Mouse (Mus musculus) left cerebral cortex, adult 8-10 months (tissue): ENCODE measurements around the gene Birc5. TPM values are rescaled to one million over a fixed set of nuclear protein-coding genes. Genes with fewer than 3 reads are reported as not detected.
A peak's percentile ranks its signal among the peaks of the same experiment; 100 is the strongest.
"Not testable (repeated sequence)": the region's sequence is repeated elsewhere in the genome, so short reads cannot be mapped to it uniquely, and the experiment has no call there.

Experiments
- DNase-seq, 2 experiments: peaks; one replicate each; pipeline ENCODE4 v3.0.0; 2022; ENCODE audit warnings: low spot score in 2 of 2
- total RNA-seq, 4 experiments: library from RNA; stranded (reverse); gene quantifications; 2 replicates each; pipeline ENCODE4 v1.2.4; 2022

Birc5 gene
- total RNA-seq, 4 experiments from 2014 or later: 0.14 to 1.3 (median 0.72) TPM

DNA sequence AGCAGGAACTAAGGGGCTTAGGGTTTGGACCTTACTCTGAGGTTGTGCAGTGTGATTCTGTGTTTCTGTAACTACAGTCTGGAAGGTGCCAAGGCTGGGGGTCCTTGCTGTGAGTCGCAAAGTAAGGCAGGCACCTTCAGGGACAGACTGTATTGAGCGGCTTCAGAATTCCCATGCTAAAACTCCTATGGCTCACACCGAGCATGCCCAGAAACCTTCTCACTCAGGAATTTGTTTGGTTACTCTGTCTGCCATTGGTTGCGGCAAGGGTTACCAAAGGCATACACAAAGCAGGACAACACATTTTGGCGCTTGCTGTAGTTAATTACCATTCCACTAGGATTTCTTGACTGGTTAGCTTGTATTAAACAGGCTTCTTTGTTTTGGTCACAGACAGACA is 22.9 kb upstream of the Birc5 start:
- DNase-seq: no peak

DNA sequence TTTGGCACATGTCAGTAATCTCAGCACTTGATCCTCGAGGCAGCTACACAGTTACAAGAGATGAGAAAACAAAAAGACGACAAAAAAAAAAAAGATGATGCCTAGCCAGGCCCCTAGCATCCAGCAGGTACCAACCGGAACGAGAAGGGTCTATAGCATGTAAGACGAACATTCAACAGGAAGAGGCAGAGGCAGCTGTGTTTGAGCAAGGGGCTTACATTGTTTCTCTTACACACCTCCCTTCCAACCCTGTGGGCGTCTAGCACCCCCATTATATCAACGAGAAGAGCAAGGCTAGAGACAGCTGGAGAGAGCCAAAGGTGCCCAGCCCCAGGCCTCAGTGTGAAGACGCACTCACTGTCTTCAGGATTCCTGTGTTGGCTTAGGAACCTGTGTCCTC is 22.1 kb upstream of the Birc5 start:
- DNase-seq: no peak

DNA sequence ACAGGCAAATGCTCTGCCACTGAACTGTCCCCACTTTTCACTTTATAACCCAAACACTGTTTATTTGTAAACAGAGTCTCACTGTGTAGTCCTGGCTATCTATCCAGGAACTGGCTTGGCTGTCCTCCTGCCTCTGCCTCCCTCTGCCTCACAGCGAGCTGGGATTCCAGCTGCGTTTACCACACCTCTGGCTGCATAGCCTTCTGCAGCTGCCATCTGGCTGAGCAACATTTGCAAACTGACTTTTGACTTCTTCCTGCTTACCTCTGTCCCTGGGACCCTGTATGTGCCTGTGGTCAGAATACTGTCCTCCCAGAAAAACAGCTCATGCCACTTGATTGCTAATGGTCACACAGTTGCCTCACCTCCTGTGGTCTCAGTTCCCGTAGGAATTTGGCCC is 21.7 kb upstream of the Birc5 start:
- DNase-seq: no peak

DNA sequence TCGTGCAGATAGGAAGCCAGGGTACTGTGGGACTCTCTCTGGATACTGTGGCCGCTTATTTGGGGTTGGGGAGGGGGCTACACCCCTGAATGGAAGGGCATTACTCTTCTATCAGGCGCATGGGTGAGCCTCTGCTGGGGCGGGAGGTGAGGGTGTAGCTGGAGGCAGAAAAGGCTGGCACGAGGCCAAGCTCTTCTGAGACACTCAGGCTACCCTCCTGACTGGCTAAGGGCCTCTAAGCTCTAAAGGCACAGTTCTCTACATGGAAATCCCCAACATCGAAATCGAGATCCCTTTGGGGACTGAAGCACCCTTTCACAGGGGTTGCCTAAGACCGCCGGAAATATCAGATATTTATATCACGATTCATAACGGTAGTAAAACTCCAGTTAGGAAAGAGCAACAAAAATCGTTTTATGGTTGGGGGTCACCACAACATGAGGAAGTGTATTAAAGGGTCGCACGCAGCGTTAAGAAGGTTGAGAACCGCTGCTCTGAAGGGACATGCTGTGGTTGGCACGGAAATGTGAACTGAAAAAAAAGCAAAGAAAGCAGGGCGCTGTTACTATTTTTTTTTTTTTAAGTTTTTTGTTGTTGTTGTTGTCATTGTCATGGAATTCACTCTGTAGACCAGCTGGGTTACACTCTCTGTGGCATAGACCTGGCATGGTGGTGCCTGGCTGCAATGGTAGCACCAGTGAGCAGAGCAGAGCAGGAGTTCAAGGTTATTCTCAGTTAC is 20.7 kb upstream of the Birc5 start:
- no peak for DNase-seq

DNA sequence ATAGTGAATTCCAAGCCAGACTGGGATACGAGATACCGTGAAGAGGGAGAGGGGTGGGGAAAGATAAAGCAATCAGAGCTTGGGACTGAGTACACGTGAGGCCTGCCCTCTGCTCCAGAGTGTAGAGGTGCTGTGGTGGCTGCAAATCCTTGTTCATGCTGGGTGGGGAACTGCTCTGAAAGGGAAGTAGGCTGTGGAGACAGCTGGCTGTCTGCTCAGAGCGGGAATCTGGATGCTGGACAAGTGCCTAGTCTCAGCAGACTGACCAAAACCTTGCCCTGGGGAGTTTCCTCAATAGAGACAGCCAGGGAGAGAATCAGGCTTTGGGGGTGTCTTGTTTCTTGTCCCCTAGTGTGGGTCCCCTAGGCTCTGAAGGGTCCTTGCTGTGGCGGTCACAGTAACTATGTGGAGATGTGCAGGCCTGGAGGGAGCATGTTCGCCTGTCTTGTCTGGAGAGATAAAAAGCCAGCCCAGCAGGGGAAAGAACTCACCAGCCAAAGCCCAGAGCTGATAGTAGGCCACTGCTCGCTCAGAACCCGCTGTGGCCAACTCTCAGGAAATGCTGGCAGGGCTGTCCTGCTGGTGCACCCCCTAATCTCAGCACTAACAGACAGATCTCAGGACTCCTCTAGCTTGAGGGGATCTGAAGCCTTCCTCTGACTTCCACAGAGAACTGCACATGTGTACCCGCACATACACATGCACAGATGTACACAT is 20.0 kb upstream of the Birc5 start:
- DNase-seq: no peak

DNA sequence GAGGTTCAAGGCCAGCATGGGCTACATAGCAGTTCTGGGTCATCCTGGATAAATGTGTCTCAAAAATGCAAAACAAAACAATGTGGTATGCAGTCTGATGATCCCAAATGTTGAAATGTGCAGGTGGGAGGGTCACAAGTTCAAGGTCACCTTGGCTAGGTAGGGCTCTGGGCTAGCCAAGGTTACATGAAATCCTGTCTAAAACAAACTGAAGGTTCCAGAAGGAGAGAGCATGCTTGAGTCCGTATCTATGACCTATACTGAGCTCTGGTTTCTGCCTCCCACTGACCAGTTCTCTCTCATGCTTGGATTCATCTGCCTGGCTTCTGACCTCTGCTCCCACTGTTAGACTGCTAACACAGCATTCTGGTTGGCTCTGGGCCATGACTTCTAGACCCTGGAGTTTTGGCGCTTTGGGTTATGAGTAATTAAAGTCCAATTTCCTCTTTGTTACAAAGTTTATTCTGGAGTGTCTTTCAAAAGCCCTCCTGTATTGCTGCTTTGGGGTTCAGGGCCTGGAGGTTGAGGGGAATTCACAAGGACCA is 19.3 kb upstream of the Birc5 start:
- no peak for DNase-seq

DNA sequence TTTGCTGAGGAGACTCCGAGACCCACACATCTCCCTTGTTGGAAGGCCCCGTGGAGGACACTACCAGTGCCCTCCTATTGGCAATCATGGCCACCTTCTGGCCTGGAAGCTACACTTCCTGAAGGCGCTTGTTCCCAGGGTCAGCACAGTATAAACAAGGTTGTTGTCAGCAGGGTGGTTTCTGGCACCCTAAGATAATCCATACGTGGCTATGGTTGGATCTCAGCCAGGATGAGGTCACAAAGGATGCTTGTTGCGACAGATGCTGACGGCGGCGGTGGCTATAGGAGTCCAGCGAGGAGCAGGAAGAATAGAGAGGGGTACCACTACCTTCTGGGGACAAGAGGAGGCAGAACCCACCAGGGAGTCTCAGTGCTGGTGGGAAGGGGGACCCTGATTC is 18.6 kb upstream of the Birc5 start:
- DNase-seq: no peak

DNA sequence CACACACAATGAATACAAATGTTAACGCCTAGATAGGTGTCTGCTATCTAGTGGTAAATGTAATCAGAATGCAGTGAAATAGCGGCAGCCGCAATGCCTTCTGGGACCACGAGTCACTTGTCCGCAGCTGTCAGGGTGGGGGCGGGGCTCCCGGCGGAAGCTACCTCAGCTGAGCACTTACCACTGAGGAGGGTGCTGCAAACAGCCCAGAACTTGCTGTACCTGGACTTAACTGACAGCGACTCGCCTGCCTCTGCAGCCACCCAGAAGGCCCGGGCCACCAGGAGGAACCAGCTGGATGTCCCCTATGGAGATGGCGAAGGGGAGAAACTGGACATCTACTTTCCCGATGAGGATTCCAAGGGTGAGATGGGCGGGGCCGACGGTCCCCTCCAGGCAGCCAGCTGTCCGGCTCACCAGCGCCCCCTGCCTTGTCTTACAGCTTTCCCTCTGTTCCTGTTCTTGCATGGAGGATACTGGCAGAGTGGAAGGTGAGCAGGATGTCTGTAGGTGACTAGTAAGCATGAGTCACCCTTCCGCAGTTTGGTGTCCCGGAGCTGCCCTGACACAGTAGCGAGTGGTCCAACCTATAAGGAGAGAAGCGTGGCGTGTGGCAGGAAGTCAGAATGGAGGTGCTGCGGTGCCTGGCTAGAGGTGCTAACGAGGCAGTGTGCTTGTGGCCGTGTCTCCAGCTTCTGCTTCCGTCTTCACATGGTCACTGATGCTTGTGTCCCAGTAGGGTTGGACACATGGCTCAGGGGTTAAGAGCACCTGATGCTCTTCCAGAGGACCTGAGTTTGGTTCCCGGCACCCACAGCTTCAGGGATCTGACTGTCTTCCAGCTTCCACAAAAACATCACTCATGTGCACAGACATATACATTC is 16.7 kb upstream of the Birc5 start:
- DNase-seq: peak; percentile 52 to 54

DNA sequence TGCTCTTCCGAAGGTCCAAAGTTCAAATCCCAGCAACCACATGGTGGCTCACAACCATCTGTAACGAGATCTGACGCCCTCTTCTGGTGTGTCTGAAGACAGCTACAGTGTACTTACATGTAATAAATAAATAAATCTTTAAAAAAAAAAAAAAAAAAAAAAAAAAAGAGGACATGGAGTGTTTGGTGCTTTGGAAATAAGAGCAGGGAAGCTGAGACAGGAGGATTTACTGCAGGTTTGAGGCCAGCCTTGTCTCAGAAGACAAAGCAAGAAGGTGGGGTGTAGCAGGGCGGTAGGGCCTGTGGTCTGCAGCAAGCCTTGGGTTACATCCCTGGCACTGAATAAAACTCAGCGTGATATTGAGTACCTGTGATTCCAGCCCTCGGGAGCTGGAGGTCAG is 15.5 kb upstream of the Birc5 start:
- DNase-seq: not testable (repeated sequence)

DNA sequence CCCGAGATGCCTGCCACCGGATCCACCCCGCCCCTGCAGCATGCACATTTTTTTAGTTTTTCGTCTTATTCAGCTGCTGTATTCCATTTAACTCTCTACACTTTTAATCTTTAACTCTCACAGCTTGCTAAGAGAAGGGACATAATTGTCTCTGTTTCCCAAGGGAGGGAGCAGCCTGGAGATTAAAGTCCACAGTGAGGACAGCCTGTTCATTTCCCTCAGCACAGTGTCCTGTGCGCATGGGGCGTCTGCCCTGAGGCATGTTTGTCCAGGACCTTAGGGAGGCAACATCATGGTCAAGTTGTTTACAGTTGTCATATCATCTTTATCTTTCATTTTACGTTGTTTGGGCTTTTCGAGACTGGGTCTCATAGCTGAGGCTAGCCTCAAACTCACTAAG is 15.0 kb upstream of the Birc5 start:
- DNase-seq: no peak

DNA sequence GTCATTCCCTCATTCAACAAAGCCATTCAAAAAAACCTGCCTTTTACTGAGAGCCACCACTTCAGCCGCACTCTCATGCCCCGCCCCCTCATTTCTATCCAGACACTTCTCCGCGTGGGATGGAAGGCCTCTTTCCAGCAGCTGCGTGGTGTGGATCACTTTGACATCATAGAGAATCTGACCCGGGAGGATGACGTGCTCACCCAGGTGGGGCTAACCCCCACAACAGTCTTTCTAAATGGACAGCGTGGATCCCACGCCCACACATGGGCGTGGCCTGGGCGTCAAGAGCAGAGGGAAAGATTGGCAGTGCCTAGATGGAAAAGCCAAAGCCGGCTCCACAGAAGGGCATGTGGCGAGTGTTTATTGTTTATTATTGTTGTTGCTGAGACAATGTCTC is 12.7 kb upstream of the Birc5 start:
- DNase-seq: peak in 1 of 2 experiments; percentile 72

DNA sequence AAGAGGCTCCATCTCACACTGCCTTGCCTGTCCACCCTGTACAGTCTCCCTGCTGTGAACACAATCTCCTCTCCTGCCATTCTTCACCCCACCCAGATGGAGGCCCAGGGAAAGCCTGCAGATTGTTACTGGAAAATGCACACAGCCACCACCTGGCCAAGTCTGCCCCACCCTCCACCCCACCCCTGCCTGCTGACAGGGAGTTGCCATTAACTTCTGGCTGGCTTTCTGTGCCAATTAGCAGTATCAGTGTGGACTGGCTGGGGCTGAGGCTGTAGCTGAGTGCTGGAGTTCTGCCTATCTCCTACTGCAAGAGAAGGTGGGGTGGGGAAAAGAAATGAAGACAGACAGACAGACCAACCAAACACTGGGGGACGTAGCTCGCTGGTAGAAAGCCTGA is 10.5 kb upstream of the Birc5 start:
- no peak for DNase-seq

DNA sequence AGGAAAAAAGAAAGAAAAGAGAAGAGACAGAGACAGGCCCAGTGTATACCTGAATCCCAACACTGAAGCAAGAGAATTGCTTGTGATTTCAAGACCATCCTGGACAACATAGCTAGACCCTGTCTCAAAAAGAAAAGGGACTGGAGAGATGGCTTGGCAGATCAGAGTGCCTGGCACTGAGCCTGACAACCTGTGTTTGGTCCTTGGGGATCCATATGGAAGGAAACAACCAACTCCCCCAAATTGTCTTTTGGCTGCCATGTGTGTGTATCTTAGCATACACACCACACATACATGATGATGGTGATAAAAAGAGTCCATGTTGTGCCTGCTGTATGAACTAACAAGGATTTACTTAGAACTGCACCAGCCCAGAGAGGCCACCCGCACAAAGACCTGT is 10.0 kb upstream of the Birc5 start:
- DNase-seq: no peak

DNA sequence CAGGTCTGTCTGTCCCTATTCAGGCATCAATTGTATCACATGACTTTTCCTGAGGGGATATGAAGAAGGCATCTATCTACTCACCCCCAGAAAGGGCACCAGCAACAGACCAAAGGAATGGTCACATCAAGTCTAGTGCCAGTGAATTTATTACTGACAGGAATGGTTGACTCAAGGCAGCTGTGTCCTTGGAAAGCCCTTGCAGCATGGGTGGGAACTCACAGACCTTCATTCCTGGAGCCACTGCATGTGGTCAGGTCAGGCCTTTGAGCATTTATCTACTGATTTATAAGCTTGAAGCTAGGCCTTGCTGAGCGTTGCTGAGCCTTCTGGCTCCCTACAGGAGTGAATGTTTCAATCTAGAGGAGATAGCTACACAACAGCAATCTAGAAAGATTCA is 8.1 kb upstream of the Birc5 start:
- no peak for DNase-seq

DNA sequence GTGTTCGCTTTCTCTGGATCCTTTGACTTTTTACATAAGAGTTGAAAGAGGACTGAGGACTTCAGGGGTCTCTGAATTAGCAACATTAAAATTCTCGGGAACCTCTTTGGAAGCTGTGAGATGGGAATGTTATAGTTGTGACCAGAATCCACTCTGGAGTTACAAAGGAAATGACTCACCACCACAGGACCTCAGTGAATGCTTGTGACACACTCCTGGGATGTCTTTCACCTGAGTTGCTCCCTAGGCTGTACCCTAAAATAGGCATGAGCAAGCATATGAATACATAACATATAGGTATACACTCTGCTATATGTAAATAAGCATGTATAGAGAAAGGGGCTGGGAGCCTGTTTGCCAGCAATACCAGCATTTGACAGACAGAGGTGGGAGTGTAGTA is 5.6 kb upstream of the Birc5 start:
- DNase-seq: no peak

DNA sequence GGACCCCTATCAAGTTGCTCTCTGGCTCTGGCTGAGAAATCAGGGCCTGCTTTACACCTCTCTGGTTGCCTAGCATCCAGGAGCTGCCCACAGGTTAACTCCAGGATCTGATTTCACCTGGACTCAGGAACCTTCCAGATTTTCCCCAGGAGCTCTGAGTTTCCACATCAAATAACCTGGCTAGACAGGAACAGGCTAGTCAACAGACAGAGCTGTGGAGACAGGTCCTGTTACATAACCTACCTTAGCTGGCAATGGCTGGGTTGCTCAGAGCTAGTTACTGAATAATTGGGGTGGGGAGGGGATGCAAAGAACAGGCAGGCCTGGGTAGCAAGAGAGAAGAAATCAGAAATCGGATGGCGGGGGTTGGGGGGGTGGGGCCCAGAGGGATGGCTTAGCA is 4.1 kb upstream of the Birc5 start:
- no peak for DNase-seq

DNA sequence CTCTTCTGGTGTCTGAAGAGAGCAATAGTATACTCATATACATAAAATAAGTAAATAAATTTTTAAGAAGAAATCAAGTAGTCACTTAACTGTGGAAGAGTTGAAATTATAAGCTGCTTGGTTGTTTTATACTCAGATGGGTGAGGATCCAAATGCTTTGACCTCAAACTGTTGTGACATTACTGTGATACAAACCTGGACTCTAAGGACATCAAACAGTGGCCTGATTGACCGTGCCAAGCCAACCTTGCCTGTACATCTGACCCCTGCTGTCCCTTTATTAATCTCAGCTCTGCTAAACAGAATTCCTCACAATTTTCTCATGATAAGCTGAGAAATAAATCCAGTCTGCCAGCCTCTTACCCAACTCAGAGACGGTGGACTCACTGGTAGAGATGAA is 3.4 kb upstream of the Birc5 start:
- DNase-seq: no peak

DNA sequence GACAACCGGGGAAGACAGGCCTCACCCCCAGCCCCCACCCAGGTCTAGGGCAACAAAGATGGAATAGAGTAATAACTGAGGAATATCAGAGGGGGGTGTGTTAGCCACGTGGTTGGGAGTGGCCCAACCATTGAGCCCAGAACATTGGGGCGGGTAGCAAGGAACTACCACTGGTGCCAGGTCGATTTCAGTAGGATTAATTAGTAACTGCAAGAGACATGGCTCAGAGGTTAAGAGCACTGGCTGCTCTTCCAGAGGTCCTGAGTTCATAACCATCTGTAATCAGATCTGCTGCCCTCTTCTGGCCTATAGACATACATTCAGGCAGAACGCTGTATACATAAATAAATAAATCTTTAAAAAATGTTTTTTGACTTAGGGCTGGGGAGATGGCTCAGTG is 2.4 kb upstream of the Birc5 start:
- no peak for DNase-seq

DNA sequence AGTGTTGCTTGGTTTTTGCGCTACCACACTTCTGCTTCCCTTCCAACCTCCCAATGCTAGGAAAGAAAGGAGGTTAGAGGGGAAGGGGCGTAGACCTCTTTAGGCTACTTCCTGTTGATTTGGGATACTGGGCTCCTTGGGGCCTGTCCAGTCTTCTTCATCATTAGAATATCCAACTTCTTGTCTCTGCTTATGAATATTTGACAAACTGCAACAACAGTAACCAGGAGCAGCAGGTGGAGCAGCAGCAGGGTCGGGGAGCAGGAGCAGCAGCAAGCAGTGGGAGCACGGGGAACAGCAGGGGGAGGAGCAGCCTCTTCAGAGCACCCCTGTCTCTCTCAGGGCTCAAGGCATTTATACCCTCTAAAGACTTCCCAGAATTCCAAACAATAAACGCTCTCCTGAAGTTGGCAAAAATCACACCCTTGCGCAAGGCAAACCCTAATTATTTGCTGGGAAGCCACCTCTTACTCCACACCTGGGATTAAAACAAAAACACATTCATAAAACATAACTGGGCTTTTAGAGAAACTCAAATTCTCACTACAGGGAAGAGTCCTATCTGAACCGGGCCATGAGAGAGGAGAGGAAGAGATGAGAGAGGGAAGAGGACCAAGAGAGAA is 1.3 kb upstream of the Birc5 start:
- no peak for DNase-seq

DNA sequence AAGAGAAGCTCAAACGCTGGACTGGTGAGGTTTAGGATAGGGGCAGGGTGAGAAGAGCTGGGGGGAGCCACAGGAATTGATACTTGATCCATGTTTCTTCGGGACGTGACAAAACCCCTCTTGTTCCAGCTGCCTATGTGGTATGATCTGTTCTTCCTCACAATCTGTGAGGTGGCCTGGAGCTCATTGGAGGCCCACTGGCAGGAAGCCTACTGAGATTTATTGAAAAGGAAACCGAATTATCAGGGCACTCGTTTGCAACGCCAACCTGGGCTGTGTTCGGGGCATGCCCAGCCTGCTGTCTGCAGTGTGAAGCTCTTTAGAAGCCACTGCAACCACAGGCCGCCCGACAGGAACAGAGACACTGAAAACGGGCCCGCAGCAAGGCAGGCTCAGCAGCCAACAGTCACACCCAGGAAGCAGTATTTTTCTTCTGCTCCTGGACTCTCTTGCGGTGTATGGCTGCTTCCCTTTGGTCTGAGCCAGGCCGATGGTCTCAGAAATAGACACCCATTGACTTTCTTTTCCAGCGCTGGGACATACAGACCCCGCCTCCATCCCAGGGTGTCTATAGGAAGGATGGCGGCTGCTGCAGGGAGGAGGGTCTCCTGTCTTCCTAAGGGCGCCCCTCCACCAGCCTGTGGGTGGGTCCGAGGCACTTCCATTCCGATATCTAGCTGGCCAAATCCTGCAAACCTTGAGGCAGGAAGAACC is 623 bp upstream of the Birc5 start:
- DNase-seq: no peak

DNA sequence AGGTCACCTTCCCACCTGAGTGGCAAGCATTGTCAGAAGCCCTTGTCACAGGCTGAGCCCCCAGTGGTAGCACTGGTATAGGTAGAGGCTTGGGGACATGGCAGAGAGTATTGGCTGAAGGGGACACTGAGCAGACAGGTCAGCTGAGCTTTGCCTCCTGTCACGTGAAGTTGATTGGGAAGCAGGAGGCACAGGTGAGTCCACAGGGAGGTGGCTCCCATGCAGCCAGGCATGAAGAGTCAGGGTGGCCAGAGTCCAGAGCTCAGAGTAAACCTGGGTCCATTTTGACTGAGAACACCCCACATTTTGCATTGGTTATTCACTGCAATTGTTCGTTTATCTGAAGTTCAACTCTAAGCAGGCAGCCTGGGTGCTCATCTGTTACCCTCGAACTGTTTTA is 3.8 kb downstream of the Birc5 start:
- no peak for DNase-seq
